22 mouse cellular contexts compared by ENCODE assay signal in genomic region chr3:90069688-90070087, GRCm38 (mm10). TPM values are rescaled to one million over a fixed set of nuclear protein-coding genes. Genes with fewer than 3 reads are reported as not detected.
DNase-seq lines count a peak whose midpoint lies in the region; ATAC-seq lines count a peak whose summit lies in the region.
"Had no signal": no experiment of that assay in that cellular context is flagged by ENCODE, and none has a peak within 500 bp of the region (broad histone marks: within the 10 kb centered on the region; RNA-seq: fewer than 3 reads in every experiment).

No protein-coding gene starts in this region.

- no peak overlapping the region for H3K4me3 ChIP-seq in kidney, embryonic 15.5 days (replicated peaks)
- H3K4me3 ChIP-seq: embryonic facial prominence, embryonic 13.5 days; embryonic facial prominence, embryonic 15.5 days; erythroblast, embryonic 14.5 days; forebrain, embryonic 10.5 days; forebrain, embryonic 12.5 days had no signal

- no peak overlapping the region for H3K27ac ChIP-seq in kidney, embryonic 15.5 days
- H3K27ac ChIP-seq: embryonic facial prominence, embryonic 13.5 days; embryonic facial prominence, embryonic 15.5 days; forebrain, embryonic 10.5 days; forebrain, embryonic 12.5 days had no signal

- ATAC-seq in kidney, embryonic 15.5 days (replicated peaks; ENCODE audit: low FRiP score), result no peak
- ATAC-seq: forebrain, embryonic 14.5 days; forebrain, embryonic 16.5 days had no signal

- DNase-seq in kidney, postnatal 14 days, result no peak
- DNase-seq in ovary, adult 18-20 months (ENCODE audit: low spot score), result peak; percentile 40
- DNase-seq in ovary, postnatal 14 days (ENCODE audit: low spot score), result no peak
- no peak for DNase-seq in spleen, postnatal 14 days (ENCODE audit: low spot score in 2 of 2)
- DNase-seq: adrenal gland, adult 2 months; adrenal gland, postnatal 10 days; adrenal gland, postnatal 25 days; cerebellum, adult 11 months; cerebellum, adult 18-20 months; cerebellum, adult 8-10 months; cerebellum, adult 9-11 months; cerebellum, postnatal 14 days; cerebellum, postnatal 36 days; embryo, embryonic 11 days had no signal

- H3K27me3 ChIP-seq in kidney, embryonic 15.5 days, result no peaks in the 10 kb centered on the region
- H3K27me3 ChIP-seq: embryonic facial prominence, embryonic 13.5 days; embryonic facial prominence, embryonic 15.5 days; forebrain, embryonic 12.5 days had no signal

- no peaks in the 10 kb centered on the region for H3K9me3 ChIP-seq in kidney, embryonic 15.5 days (replicated peaks)
- H3K9me3 ChIP-seq: embryonic facial prominence, embryonic 13.5 days; embryonic facial prominence, embryonic 15.5 days; forebrain, embryonic 10.5 days; forebrain, embryonic 12.5 days had no signal

- no peak overlapping the region for H3K9ac ChIP-seq in kidney, embryonic 15.5 days
- H3K9ac ChIP-seq: embryonic facial prominence, embryonic 13.5 days; embryonic facial prominence, embryonic 15.5 days; forebrain, embryonic 12.5 days had no signal

- no peaks in the 10 kb centered on the region for H3K4me1 ChIP-seq in kidney, embryonic 15.5 days
- H3K4me1 ChIP-seq: embryonic facial prominence, embryonic 13.5 days; embryonic facial prominence, embryonic 15.5 days; forebrain, embryonic 10.5 days; forebrain, embryonic 12.5 days had no signal

- 45% methylated on average over 7 of the region's 7 CpGs for WGBS in kidney, embryonic 15.5 days

- H3K36me3 ChIP-seq in kidney, embryonic 15.5 days, result peaks cover 14% of the 10 kb centered on the region; the same call in 1 of the 2 replicates
- H3K36me3 ChIP-seq: embryonic facial prominence, embryonic 13.5 days had no signal

- peak overlapping the region; percentile 9; the same call in 1 of the 2 replicates for H3K4me2 ChIP-seq in kidney, embryonic 15.5 days
- H3K4me2 ChIP-seq: embryonic facial prominence, embryonic 13.5 days; embryonic facial prominence, embryonic 15.5 days; forebrain, embryonic 12.5 days had no signal

RNA-seq across cellular contexts. Expression of gene Tpm3, which starts 2.8 kb away (rescaled TPM):
- polyA plus RNA-seq in kidney, embryonic 15.5 days (2015; fragmentation: Nextera tagmentation; extraction: Ambion mirVana), result 547 and 591 TPM in 2 replicates

RNA-seq across cellular contexts. Expression of gene Ubap2l, which starts 17.3 kb away (rescaled TPM):
- 197 and 201 TPM in 2 replicates for polyA plus RNA-seq in kidney, embryonic 15.5 days (2015; fragmentation: Nextera tagmentation; extraction: Ambion mirVana)

RNA-seq across cellular contexts. Expression of gene 4933434E20Rik, which starts 18.3 kb away (rescaled TPM):
- polyA plus RNA-seq in kidney, embryonic 15.5 days (2015; fragmentation: Nextera tagmentation; extraction: Ambion mirVana), result 171 and 172 TPM in 2 replicates

RNA-seq across cellular contexts. Expression of gene Nup210l, which starts 34.2 kb away (rescaled TPM):
- 0.40 and 0.45 TPM in 2 replicates for polyA plus RNA-seq in kidney, embryonic 15.5 days (2015; fragmentation: Nextera tagmentation; extraction: Ambion mirVana)
- polyA plus RNA-seq: erythroblast, embryonic 14.5 days had no signal
